Mouse (Mus musculus): ENCODE data around the gene Gm21860. TPM values are rescaled to one million over a fixed set of nuclear protein-coding genes. Genes with fewer than 3 reads are reported as not detected.
"Not testable (repeated sequence)": the region's sequence is repeated elsewhere in the genome, so short reads cannot be mapped to it uniquely, and the experiment has no call there.

Gm21860 gene
- not detected in 2 replicates for polyA plus RNA-seq (2016; fragmentation: Nextera tagmentation; extraction: Ambion mirVana)

- ATAC-seq (ENCODE audit: insufficient number of reproducible peaks, insufficient read depth, low FRiP score, low TSS enrichment); H3K4me3 ChIP-seq: not testable (repeated sequence)
Measured at GRCm38 (mm10) chrY:90754721-90755120, at the start of gene Gm21860. Gene Gm21860 (minus strand): TSS chrY:90754821.

GRCm38 (mm10) chrY:90784438-90784837, 29.8 kb upstream of the Gm21860 start, which contains the start of gene Gm47283:
Gene Gm47283 (plus strand): TSS chrY:90784738.
- H3K9me3 ChIP-seq; ATAC-seq (ENCODE audit: insufficient number of reproducible peaks, insufficient read depth, low FRiP score, low TSS enrichment); H3K27me3 ChIP-seq; H3K4me3 ChIP-seq; H3K9ac ChIP-seq; H3K36me3 ChIP-seq; H3K4me1 ChIP-seq; H3K4me2 ChIP-seq (replicated peaks); H3K27ac ChIP-seq: not testable (repeated sequence)
- WGBS, result no CpG with 5 or more reads among the region's 48 CpGs

More at GRCm38 (mm10) chrY:90754721-90755120, at the start of gene Gm21860:
- WGBS, result no CpG with 5 or more reads among the region's 8 CpGs
- H3K27me3 ChIP-seq; H3K9ac ChIP-seq; H3K36me3 ChIP-seq; H3K9me3 ChIP-seq; H3K4me2 ChIP-seq (replicated peaks); H3K27ac ChIP-seq; H3K4me1 ChIP-seq: not testable (repeated sequence)

GRCm38 (mm10) chrY:90745256-90745655, 9.4 kb downstream of the Gm21860 start:
- WGBS, result 92% methylated on average over 5 of the region's 5 CpGs
- H3K4me3 ChIP-seq; H3K4me1 ChIP-seq; H3K27ac ChIP-seq; H3K27me3 ChIP-seq; H3K4me2 ChIP-seq (replicated peaks); ATAC-seq (ENCODE audit: insufficient number of reproducible peaks, insufficient read depth, low FRiP score, low TSS enrichment); H3K9ac ChIP-seq: not testable (repeated sequence)
- H3K9me3 ChIP-seq, result peaks cover 32% of the 10 kb centered on the region
- H3K36me3 ChIP-seq, result peaks cover 33% of the 10 kb centered on the region

- not testable (repeated sequence) for H3K4me2 ChIP-seq (replicated peaks); H3K27me3 ChIP-seq; H3K9ac ChIP-seq; H3K4me1 ChIP-seq
- peaks cover 41% of the 10 kb centered on the region for H3K36me3 ChIP-seq
- peak overlapping the region; percentile 16; the same call in 1 of the 2 replicates for H3K4me3 ChIP-seq
- WGBS, result 62% methylated on average over 51 of the region's 51 CpGs
- H3K27ac ChIP-seq, result peak overlapping the region; percentile 14; the same call in 1 of the 2 replicates
- H3K9me3 ChIP-seq, result peaks cover 39% of the 10 kb centered on the region
- ATAC-seq (ENCODE audit: insufficient number of reproducible peaks, insufficient read depth, low FRiP score, low TSS enrichment), result peak; percentile 93
Measured at GRCm38 (mm10) chrY:90744381-90744981, 10.1 kb downstream of the Gm21860 start.

GRCm38 (mm10) chrY:90743811-90744220, 10.8 kb downstream of the Gm21860 start:
- no peak for ATAC-seq (ENCODE audit: insufficient number of reproducible peaks, insufficient read depth, low FRiP score, low TSS enrichment)
- Histone ChIP-seq H3K27me3 (no peaks in the 10 kb centered on the region), H3K36me3 (peaks cover 47% of the 10 kb centered on the region), H3K4me1 (no peaks in the 10 kb centered on the region), H3K4me3 (no peak overlapping the region), H3K9ac (no peak overlapping the region), H3K4me2 (replicated peaks) (no peak overlapping the region), H3K27ac (no peak overlapping the region), H3K9me3 (peaks cover 46% of the 10 kb centered on the region)
- 95% methylated on average over 3 of the region's 21 CpGs for WGBS

GRCm38 (mm10) chrY:90743053-90743810, 11.4 kb downstream of the Gm21860 start:
- not testable (repeated sequence) for H3K9ac ChIP-seq

GRCm38 (mm10) chrY:90742261-90743052, 12.2 kb downstream of the Gm21860 start:
- H3K36me3 ChIP-seq, result peaks cover 51% of the 10 kb centered on the region
- ATAC-seq (ENCODE audit: insufficient number of reproducible peaks, insufficient read depth, low FRiP score, low TSS enrichment), result 0 out of 2 replicates have a peak, but pooled peaks have one; percentile 8
- H3K27ac ChIP-seq; H3K4me2 ChIP-seq (replicated peaks); H3K4me1 ChIP-seq; H3K27me3 ChIP-seq; H3K9ac ChIP-seq; H3K4me3 ChIP-seq: not testable (repeated sequence)
- 87% methylated on average over 49 of the region's 49 CpGs for WGBS
- peaks cover 48% of the 10 kb centered on the region for H3K9me3 ChIP-seq

More at GRCm38 (mm10) chrY:90743053-90743810, 11.4 kb downstream of the Gm21860 start:
- H3K9me3 ChIP-seq, result peaks cover 48% of the 10 kb centered on the region
- not testable (repeated sequence) for H3K27ac ChIP-seq; H3K27me3 ChIP-seq; ATAC-seq (ENCODE audit: insufficient number of reproducible peaks, insufficient read depth, low FRiP score, low TSS enrichment); H3K4me3 ChIP-seq; H3K4me1 ChIP-seq; H3K4me2 ChIP-seq (replicated peaks)
- H3K36me3 ChIP-seq, result peaks cover 51% of the 10 kb centered on the region
- WGBS, result 85% methylated on average over 40 of the region's 46 CpGs

- not testable (repeated sequence) for H3K4me2 ChIP-seq (replicated peaks); H3K4me3 ChIP-seq; H3K9ac ChIP-seq; H3K4me1 ChIP-seq; H3K27ac ChIP-seq; H3K27me3 ChIP-seq
- 80% methylated on average over 43 of the region's 43 CpGs for WGBS
- Histone ChIP-seq H3K9me3 (peaks cover 48% of the 10 kb centered on the region), H3K36me3 (peaks cover 51% of the 10 kb centered on the region)
- peak; percentile 58 for ATAC-seq (ENCODE audit: insufficient number of reproducible peaks, insufficient read depth, low FRiP score, low TSS enrichment)
Measured at GRCm38 (mm10) chrY:90741452-90742260, 13.0 kb downstream of the Gm21860 start.

GRCm38 (mm10) chrY:90741006-90741405, 13.6 kb downstream of the Gm21860 start:
- H3K4me3 ChIP-seq; H3K9ac ChIP-seq; H3K27ac ChIP-seq; H3K4me2 ChIP-seq (replicated peaks); H3K27me3 ChIP-seq; H3K4me1 ChIP-seq: not testable (repeated sequence)
- 76% methylated on average over 38 of the region's 38 CpGs for WGBS
- H3K9me3 ChIP-seq, result peaks cover 48% of the 10 kb centered on the region
- peaks cover 51% of the 10 kb centered on the region for H3K36me3 ChIP-seq
- peak; percentile 59 for ATAC-seq (ENCODE audit: insufficient number of reproducible peaks, insufficient read depth, low FRiP score, low TSS enrichment)

GRCm38 (mm10) chrY:90740013-90740561, 14.5 kb downstream of the Gm21860 start:
- no peak overlapping the region for H3K27ac ChIP-seq
- H3K4me2 ChIP-seq (replicated peaks), result no peak overlapping the region
- peaks cover 45% of the 10 kb centered on the region for H3K36me3 ChIP-seq
- H3K9ac ChIP-seq, result no peak overlapping the region
- H3K4me3 ChIP-seq, result no peak overlapping the region
- H3K9me3 ChIP-seq, result peaks cover 48% of the 10 kb centered on the region
- no peaks in the 10 kb centered on the region for H3K27me3 ChIP-seq
- 48% methylated on average over 14 of the region's 14 CpGs for WGBS
- ATAC-seq (ENCODE audit: insufficient number of reproducible peaks, insufficient read depth, low FRiP score, low TSS enrichment), result no peak
- no peaks in the 10 kb centered on the region for H3K4me1 ChIP-seq

All from embryonic facial prominence, embryonic 12.5 days (tissue).